Mouse (Mus musculus): Measurements from ENCODE around the gene Lonrf3. TPM values are rescaled to one million over a fixed set of nuclear protein-coding genes. Genes with fewer than 3 reads are reported as not detected.

The Lonrf3 gene
- polyA plus RNA-seq, 1 experiment from 2014 or later, result not detected

DNA sequence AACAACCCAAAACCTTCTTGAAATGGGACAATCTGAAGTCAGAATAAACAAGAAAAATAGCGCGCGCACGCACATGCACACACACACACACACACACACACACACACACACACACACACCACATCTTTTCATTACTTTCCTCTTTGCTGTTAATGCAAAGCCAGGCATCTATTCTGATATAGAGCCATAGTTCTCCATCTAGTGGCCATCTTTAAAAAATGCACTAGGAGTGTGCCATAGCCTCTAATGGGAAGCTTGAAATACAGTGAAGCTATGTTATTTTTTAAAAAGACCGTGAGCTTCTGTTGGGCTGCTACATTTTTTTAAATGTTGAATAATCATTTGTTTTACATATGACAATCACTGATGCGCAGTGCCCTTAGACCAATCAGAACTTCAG lies 65.1 kb downstream of the Lonrf3 start:
- no peak overlapping the region for H3K27ac ChIP-seq
- no peak overlapping the region for H3K9ac ChIP-seq (replicated peaks)
- no peaks in the 10 kb centered on the region for H3K9me3 ChIP-seq
- 69% methylated on average over 6 of the region's 6 CpGs for WGBS
- H3K27me3 ChIP-seq, result no peaks in the 10 kb centered on the region
- no peaks in the 10 kb centered on the region for H3K4me1 ChIP-seq (replicated peaks)
- no peak for ATAC-seq (ENCODE audit: insufficient number of reproducible peaks, insufficient read depth, low FRiP score, low TSS enrichment, low read depth)
- H3K4me3 ChIP-seq (replicated peaks), result no peak overlapping the region
- no peaks in the 10 kb centered on the region for H3K36me3 ChIP-seq
- H3K4me2 ChIP-seq, result no peak overlapping the region

DNA sequence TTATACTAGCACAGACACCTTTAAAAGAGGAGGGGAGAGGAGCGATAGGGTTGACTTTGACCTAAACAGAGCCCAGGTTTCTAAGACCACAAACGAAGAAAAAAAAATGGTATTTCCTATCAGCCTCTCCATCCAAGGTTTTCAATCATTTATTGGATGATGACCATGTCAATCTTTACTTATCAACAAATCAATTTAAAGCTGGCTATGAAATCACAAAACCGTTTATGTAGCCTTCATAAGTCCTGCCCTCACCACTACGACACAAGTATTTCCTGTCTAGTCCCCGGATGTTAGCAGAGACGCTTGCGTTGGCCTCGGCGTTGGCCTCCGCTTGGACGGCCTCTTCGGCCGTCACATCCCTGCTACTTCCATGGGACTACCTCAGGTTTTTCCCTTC lies 72.8 kb downstream of the Lonrf3 start, which contains the start of gene Gm6268:
Gm6268 (plus strand) TSS at position 301 of the 400 bp plus-strand sequence.
- Histone ChIP-seq H3K4me1 (replicated peaks) (no peaks in the 10 kb centered on the region), H3K9me3 (no peaks in the 10 kb centered on the region), H3K9ac (replicated peaks) (no peak within 1 kb of the TSS), H3K27me3 (no peaks in the 10 kb centered on the region), H3K4me3 (replicated peaks) (no peak within 1 kb of the TSS), H3K36me3 (no peaks in the 10 kb centered on the region), H3K4me2 (no peak within 1 kb of the TSS), H3K27ac (no peak within 1 kb of the TSS)
- ATAC-seq (ENCODE audit: insufficient number of reproducible peaks, insufficient read depth, low FRiP score, low TSS enrichment, low read depth), result no peak
- WGBS, result 92% methylated on average over 13 of the region's 13 CpGs

DNA sequence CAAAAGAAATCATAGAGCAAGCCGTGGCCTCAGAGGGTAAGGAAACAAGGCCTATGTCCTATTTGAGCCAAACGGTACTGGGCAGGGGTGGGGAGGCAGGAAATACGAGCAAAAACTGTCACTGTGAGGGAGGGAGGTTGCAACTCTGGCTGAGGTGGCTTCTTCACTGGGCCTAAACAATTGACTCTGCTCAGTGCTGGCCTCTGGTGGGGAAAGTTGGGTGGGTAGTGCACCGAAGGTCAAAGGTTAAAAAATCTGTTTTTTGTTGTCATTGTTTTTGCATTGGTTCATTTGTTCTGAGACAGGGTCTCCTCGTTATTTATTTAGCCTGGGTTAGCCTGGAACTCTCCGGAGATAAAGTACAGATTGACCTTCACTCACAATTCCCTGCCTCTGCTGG lies 74.2 kb downstream of the Lonrf3 start:
- no peak overlapping the region for H3K4me2 ChIP-seq
- no peaks in the 10 kb centered on the region for H3K4me1 ChIP-seq (replicated peaks)
- H3K27me3 ChIP-seq, result no peaks in the 10 kb centered on the region
- WGBS, result 66% methylated on average over 6 of the region's 6 CpGs
- no peaks in the 10 kb centered on the region for H3K36me3 ChIP-seq
- H3K4me3 ChIP-seq (replicated peaks), result no peak overlapping the region
- no peaks in the 10 kb centered on the region for H3K9me3 ChIP-seq
- no peak overlapping the region for H3K27ac ChIP-seq
- H3K9ac ChIP-seq (replicated peaks), result no peak overlapping the region
- no peak for ATAC-seq (ENCODE audit: insufficient number of reproducible peaks, insufficient read depth, low FRiP score, low TSS enrichment, low read depth)

Small RNA genes within 50 kb of the gene (microRNA-seq; reads per million reads assigned to microRNA genes)
- not detected for gene Gm44485

Other genes starting within 250 kb of the Lonrf3 start
- 4.1 and 5.1 TPM in 2 replicates for gene Il13ra1, start 216.2 kb upstream of the Lonrf3 start, polyA plus RNA-seq (2016; fragmentation: Nextera tagmentation; extraction: Ambion mirVana)
- 14.3 and 15.3 TPM in 2 replicates for gene Zcchc12, start 132.4 kb upstream of the Lonrf3 start, polyA plus RNA-seq (2016; fragmentation: Nextera tagmentation; extraction: Ambion mirVana)
- not detected in 2 replicates for gene Gm6268, start 72.9 kb downstream of the Lonrf3 start, polyA plus RNA-seq (2016; fragmentation: Nextera tagmentation; extraction: Ambion mirVana)
- not detected in 2 replicates for gene Gm14569, start 163.5 kb downstream of the Lonrf3 start, polyA plus RNA-seq (2016; fragmentation: Nextera tagmentation; extraction: Ambion mirVana)

All from limb, embryonic 12.5 days (tissue).